Mouse (Mus musculus) lung, embryonic 16.5 days (tissue): ENCODE results near the gene Magi1. TPM values are rescaled to one million over a fixed set of nuclear protein-coding genes. Genes with fewer than 3 reads are reported as not detected.

ENCODE experiments used
- ATAC-seq: fragments of 200-750 bp; cut with Nextera tagmentation; 2 replicates; pipeline ENCODE4 v1.8.0; 2017; ENCODE audit warnings: low read depth, mild to moderate bottlenecking, moderate library complexity
- H3K27ac ChIP-seq: fragments of 300-500 bp; sonication (generic); 2 replicates; pipeline ENCODE4 v1.5.1; 2014; ENCODE audit warnings: mild to moderate bottlenecking, control low read depth, low read length
- H3K27me3 ChIP-seq: fragments of 300-500 bp; sonication (generic); 2 replicates; pipeline ENCODE4 v1.6.1; 2014; ENCODE audit warnings: low read depth, low read length, mixed read lengths; ENCODE audit not compliant: control insufficient read depth, insufficient read depth
- H3K36me3 ChIP-seq: fragments of 300-500 bp; sonication (generic); 2 replicates; pipeline ENCODE4 v1.6.1; 2014; ENCODE audit warnings: low read length; ENCODE audit not compliant: control insufficient read depth, insufficient read depth
- H3K4me1 ChIP-seq: fragments of 300-500 bp; sonication (generic); replicated peaks from 2 replicates; pipeline ENCODE4 v1.6.1; 2014; ENCODE audit warnings: low read length, mixed read lengths; ENCODE audit not compliant: control insufficient read depth, insufficient read depth
- H3K4me2 ChIP-seq: fragments of 300-500 bp; sonication (generic); 2 replicates; pipeline ENCODE4 v1.6.1; 2014; ENCODE audit warnings: low read depth, low read length, control low read depth
- H3K4me3 ChIP-seq: fragments of 300-500 bp; sonication (generic); 2 replicates; pipeline ENCODE4 v1.5.1; 2014; ENCODE audit warnings: mild to moderate bottlenecking, low read length, control low read depth
- H3K9ac ChIP-seq: fragments of 300-500 bp; sonication (generic); 2 replicates; pipeline ENCODE4 v1.6.1; 2014; ENCODE audit warnings: low read length, control low read depth
- H3K9me3 ChIP-seq: fragments of 300-500 bp; sonication (generic); 2 replicates; pipeline ENCODE4 v1.6.1; 2016; ENCODE audit warnings: low read length; ENCODE audit not compliant: control insufficient read depth
- WGBS: fragments of 180-500 bp; shearing (Covaris S2); extraction: QIAGEN DNeasy Blood & Tissue Kit; methylation state at CpG from one replicate; pipeline ENCODE4 v1.1.7; 2014; 5-methylcytosine and 5-hydroxymethylcytosine counted together
- polyA plus RNA-seq: library from polyadenylated mRNA; unstranded; fragments of >200 nt; fragmentation: Nextera tagmentation; extraction: Ambion mirVana; gene quantifications from 2 replicates; pipeline ENCODE4 v1.2.1, GENCODE M21; 2015

Magi1 gene
- polyA plus RNA-seq, 1 experiment from 2014 or later, result 9.4 TPM

- H3K9me3 ChIP-seq, result no peaks in the 10 kb centered on the region
- no peak overlapping the region for H3K27ac ChIP-seq
- no peak overlapping the region for H3K4me3 ChIP-seq
- 93% methylated on average over 3 of the region's 3 CpGs for WGBS
- H3K36me3 ChIP-seq, result no peaks in the 10 kb centered on the region
- ATAC-seq, result no peak
- H3K9ac ChIP-seq, result no peak overlapping the region
- no peaks in the 10 kb centered on the region for H3K27me3 ChIP-seq
- H3K4me1 ChIP-seq, result no peaks in the 10 kb centered on the region
- H3K4me2 ChIP-seq, result no peak overlapping the region
Observed at GRCm38 (mm10) chr6:93890011-93890410, 393.7 kb downstream of the Magi1 start.

- Histone ChIP-seq H3K36me3 (no peaks in the 10 kb centered on the region), H3K4me3 (no peak overlapping the region), H3K9ac (no peak overlapping the region), H3K27me3 (no peaks in the 10 kb centered on the region), H3K4me1 (no peaks in the 10 kb centered on the region), H3K9me3 (no peaks in the 10 kb centered on the region), H3K27ac (no peak overlapping the region), H3K4me2 (no peak overlapping the region)
- WGBS, result 76% methylated on average over 4 of the region's 4 CpGs
- ATAC-seq, result no peak
Observed at GRCm38 (mm10) chr6:93877337-93877736, 406.4 kb downstream of the Magi1 start.

GRCm38 (mm10) chr6:93874936-93875335 lies 408.8 kb downstream of the Magi1 start:
- ATAC-seq, result no peak
- H3K4me2 ChIP-seq, result no peak overlapping the region
- H3K36me3 ChIP-seq, result no peaks in the 10 kb centered on the region
- H3K4me1 ChIP-seq, result no peaks in the 10 kb centered on the region
- no peak overlapping the region for H3K27ac ChIP-seq
- H3K9ac ChIP-seq, result no peak overlapping the region
- WGBS, result 78% methylated on average over 2 of the region's 2 CpGs
- H3K9me3 ChIP-seq, result no peaks in the 10 kb centered on the region
- no peak overlapping the region for H3K4me3 ChIP-seq
- H3K27me3 ChIP-seq, result no peaks in the 10 kb centered on the region

GRCm38 (mm10) chr6:93874376-93874775 lies 409.3 kb downstream of the Magi1 start:
- Histone ChIP-seq H3K36me3 (no peaks in the 10 kb centered on the region), H3K9me3 (no peaks in the 10 kb centered on the region), H3K4me2 (no peak overlapping the region), H3K27ac (no peak overlapping the region), H3K4me1 (no peaks in the 10 kb centered on the region), H3K27me3 (no peaks in the 10 kb centered on the region), H3K4me3 (no peak overlapping the region), H3K9ac (no peak overlapping the region)
- no peak for ATAC-seq
- 83% methylated on average over 2 of the region's 2 CpGs for WGBS

GRCm38 (mm10) chr6:93873536-93873935 lies 410.2 kb downstream of the Magi1 start:
- WGBS, result 55% methylated on average over 1 of the region's 1 CpGs
- Histone ChIP-seq H3K4me1 (no peaks in the 10 kb centered on the region), H3K27ac (no peak overlapping the region), H3K9ac (no peak overlapping the region), H3K4me3 (no peak overlapping the region), H3K27me3 (no peaks in the 10 kb centered on the region), H3K9me3 (no peaks in the 10 kb centered on the region), H3K4me2 (no peak overlapping the region), H3K36me3 (no peaks in the 10 kb centered on the region)
- ATAC-seq, result no peak

- no peak overlapping the region for H3K4me3 ChIP-seq
- H3K9ac ChIP-seq, result no peak overlapping the region
- no peaks in the 10 kb centered on the region for H3K4me1 ChIP-seq
- H3K27me3 ChIP-seq, result no peaks in the 10 kb centered on the region
- ATAC-seq, result no peak
- H3K36me3 ChIP-seq, result no peaks in the 10 kb centered on the region
- 68% methylated on average over 4 of the region's 4 CpGs for WGBS
- H3K4me2 ChIP-seq, result no peak overlapping the region
- H3K27ac ChIP-seq, result no peak overlapping the region
- H3K9me3 ChIP-seq, result no peaks in the 10 kb centered on the region
Observed at GRCm38 (mm10) chr6:93871516-93871915, 412.2 kb downstream of the Magi1 start.

GRCm38 (mm10) chr6:93870023-93870422 lies 413.7 kb downstream of the Magi1 start:
- Histone ChIP-seq H3K9ac (no peak overlapping the region), H3K4me3 (no peak overlapping the region), H3K9me3 (no peaks in the 10 kb centered on the region), H3K36me3 (no peaks in the 10 kb centered on the region), H3K27ac (no peak overlapping the region), H3K4me1 (no peaks in the 10 kb centered on the region), H3K4me2 (no peak overlapping the region), H3K27me3 (no peaks in the 10 kb centered on the region)
- 62% methylated on average over 5 of the region's 5 CpGs for WGBS
- no peak for ATAC-seq

GRCm38 (mm10) chr6:93862263-93862662 lies 421.5 kb downstream of the Magi1 start:
- H3K27ac ChIP-seq, result no peak overlapping the region
- ATAC-seq, result no peak
- no peaks in the 10 kb centered on the region for H3K27me3 ChIP-seq
- H3K4me2 ChIP-seq, result no peak overlapping the region
- no peak overlapping the region for H3K9ac ChIP-seq
- no peak overlapping the region for H3K4me3 ChIP-seq
- no peaks in the 10 kb centered on the region for H3K36me3 ChIP-seq
- 91% methylated on average over 5 of the region's 5 CpGs for WGBS
- no peaks in the 10 kb centered on the region for H3K4me1 ChIP-seq
- H3K9me3 ChIP-seq, result no peaks in the 10 kb centered on the region

GRCm38 (mm10) chr6:93856783-93857182 lies 426.9 kb downstream of the Magi1 start:
- H3K4me2 ChIP-seq, result no peak overlapping the region
- H3K27me3 ChIP-seq, result no peaks in the 10 kb centered on the region
- H3K27ac ChIP-seq, result no peak overlapping the region
- WGBS, result 46% methylated on average over 1 of the region's 1 CpGs
- no peak for ATAC-seq
- H3K9ac ChIP-seq, result no peak overlapping the region
- H3K4me1 ChIP-seq, result peaks cover 2% of the 10 kb centered on the region; the same call in 1 of the 2 replicates
- H3K36me3 ChIP-seq, result no peaks in the 10 kb centered on the region
- H3K4me3 ChIP-seq, result no peak overlapping the region
- H3K9me3 ChIP-seq, result no peaks in the 10 kb centered on the region
